Mouse (Mus musculus) myocyte (in vitro differentiated cells): ENCODE measurements around the gene Itgb8. TPM values are rescaled to one million over a fixed set of nuclear protein-coding genes. Genes with fewer than 3 reads are reported as not detected.

Experiments
- H3K27me3 ChIP-seq: one replicate; pipeline ENCODE4 v1.6.1; 2011; ENCODE audit not compliant: control insufficient read depth, insufficient read depth, insufficient read length
- H3K36me3 ChIP-seq: one replicate; pipeline ENCODE4 v1.6.1; 2011; ENCODE audit not compliant: control insufficient read depth, insufficient read depth
- H3K4me2 ChIP-seq: one replicate; pipeline ENCODE4 v1.6.1; 2011; ENCODE audit warnings: low read depth, control low read depth
- H3K4me3 ChIP-seq: one replicate; pipeline ENCODE4 v1.5.1; 2011; ENCODE audit warnings: mild to moderate bottlenecking, control low read depth, moderate library complexity
- H3K79me2 ChIP-seq: one replicate; pipeline ENCODE4 v1.6.1; 2011; ENCODE audit not compliant: control insufficient read depth, insufficient read depth
- H3ac ChIP-seq: one replicate; pipeline ENCODE4 v1.6.1; 2011; ENCODE audit not compliant: control insufficient read depth, insufficient read length
- CEBPB ChIP-seq: IDR thresholded peaks from 2 replicates; pipeline ENCODE4 v1.6.1; 2011; ENCODE audit warnings: mild to moderate bottlenecking, moderate library complexity; ENCODE audit not compliant: poor library complexity, insufficient read depth, severe bottlenecking
- E2F4 ChIP-seq: IDR thresholded peaks from one replicate; pipeline ENCODE4 v1.6.1; 2011; ENCODE audit warnings: mild to moderate bottlenecking, control low read depth, moderate library complexity; ENCODE audit not compliant: insufficient read depth
- MAX ChIP-seq: IDR thresholded peaks from one replicate; pipeline ENCODE4 v1.6.1; 2011; ENCODE audit warnings: low read depth, mild to moderate bottlenecking, control low read depth
- MYOD1 ChIP-seq, 3 experiments: IDR thresholded peaks; one replicate each; pipeline ENCODE4 v1.6.1; 2011; ENCODE audit warnings: control low read depth in 2 of 3, low read depth in 2 of 3, mild to moderate bottlenecking in 2 of 3, moderate library complexity in 1 of 3; ENCODE audit not compliant: insufficient read length in 2 of 3, control insufficient read depth in 1 of 3
- MYOG ChIP-seq, 3 experiments: IDR thresholded peaks; one replicate each; pipeline ENCODE4 v1.6.1; 2011; ENCODE audit warnings: control low read depth in 2 of 3, low read depth in 2 of 3, mild to moderate bottlenecking in 2 of 3; ENCODE audit not compliant: insufficient read length in 2 of 3, control insufficient read depth in 1 of 3, insufficient read depth in 1 of 3
- POLR2A ChIP-seq: IDR thresholded peaks from one replicate; pipeline ENCODE4 v1.6.1; 2011; ENCODE audit warnings: low read depth, mild to moderate bottlenecking, control low read depth, moderate library complexity; ENCODE audit not compliant: insufficient read length
- POLR2AphosphoS2 ChIP-seq: IDR thresholded peaks from one replicate; pipeline ENCODE4 v1.6.1; 2011; ENCODE audit warnings: low read depth, control low read depth; ENCODE audit not compliant: insufficient read length
- REST ChIP-seq: IDR thresholded peaks from one replicate; pipeline ENCODE4 v1.6.1; 2011; ENCODE audit warnings: mild to moderate bottlenecking, control low read depth, moderate library complexity; ENCODE audit not compliant: insufficient read depth, insufficient read length
- SRF ChIP-seq: IDR thresholded peaks from one replicate; pipeline ENCODE4 v1.6.1; 2011; ENCODE audit warnings: low read depth; ENCODE audit not compliant: control insufficient read depth, insufficient read length
- TCF12 ChIP-seq: IDR thresholded peaks from one replicate; pipeline ENCODE4 v1.6.1; 2011; ENCODE audit warnings: mild to moderate bottlenecking, control low read depth; ENCODE audit not compliant: poor library complexity, insufficient read depth, severe bottlenecking
- TCF3 ChIP-seq: IDR thresholded peaks from one replicate; pipeline ENCODE4 v1.6.1; 2011; ENCODE audit warnings: low read depth, control low read depth; ENCODE audit not compliant: insufficient read length
- USF1 ChIP-seq: IDR thresholded peaks from one replicate; pipeline ENCODE4 v1.6.1; 2011; ENCODE audit warnings: low read depth, mild to moderate bottlenecking, control low read depth, moderate library complexity
- polyA plus RNA-seq: library from polyadenylated mRNA; unstranded; fragments of >200 nt; fragmentation: generic; extraction: Trizol; gene quantifications from one replicate; pipeline ENCODE4 v1.2.1, GENCODE M21; 2012; ENCODE audit warnings: missing spikeins

The Itgb8 gene
- polyA plus RNA-seq, 1 experiment = 0.66 TPM

GRCm38 (mm10) chr12:119268723-119269122 is 30.1 kb upstream of the Itgb8 start:
- H3ac ChIP-seq = no peak overlapping the region
- H3K4me3 ChIP-seq = no peak overlapping the region
- H3K4me2 ChIP-seq = no peak overlapping the region
- TF ChIP-seq SRF (no peak), MAX (no peak), CEBPB (no peak), TCF12 (no peak), POLR2A (no peak), REST (no peak), MYOD1 (IDR thresholded peaks at IDR 0.05; ENCODE audit: control insufficient read depth in 1 of 3, insufficient read length in 2 of 3, low read depth in 2 of 3) (no peak), USF1 (no peak), E2F4 (no peak)
- no peaks in the 10 kb centered on the region for H3K27me3 ChIP-seq
- no peaks in the 10 kb centered on the region for H3K36me3 ChIP-seq
- H3K79me2 ChIP-seq = no peaks in the 10 kb centered on the region

- Histone ChIP-seq H3K4me3 (no peak overlapping the region), H3K36me3 (no peaks in the 10 kb centered on the region), H3K27me3 (no peaks in the 10 kb centered on the region), H3ac (no peak overlapping the region), H3K79me2 (no peaks in the 10 kb centered on the region), H3K4me2 (no peak overlapping the region)
- no peak for TF ChIP-seq POLR2AphosphoS2
- no peak for TF ChIP-seq POLR2A
- TF ChIP-seq CEBPB = no peak
- TF ChIP-seq E2F4 = no peak
- TF ChIP-seq MAX = no peak
- no peak for TF ChIP-seq MYOD1 (IDR thresholded peaks at IDR 0.05; ENCODE audit: control insufficient read depth in 1 of 3, insufficient read length in 2 of 3, low read depth in 2 of 3)
- no peak for TF ChIP-seq USF1
- TF ChIP-seq SRF = no peak
- no peak for TF ChIP-seq MYOG (IDR thresholded peaks at IDR 0.05; ENCODE audit: control insufficient read depth in 1 of 3, insufficient read depth in 1 of 3, insufficient read length in 2 of 3, low read depth in 2 of 3)
- TF ChIP-seq REST = no peak
- TF ChIP-seq TCF3 = no peak
- no peak for TF ChIP-seq TCF12
These were observed 25.9 kb upstream of the Itgb8 start for GRCm38 (mm10) chr12:119264506-119264905.

- no peaks in the 10 kb centered on the region for H3K27me3 ChIP-seq
- H3K36me3 ChIP-seq = no peaks in the 10 kb centered on the region
- TF ChIP-seq POLR2AphosphoS2 = no peak
- no peak for TF ChIP-seq POLR2A
- peak; percentile 37 for TF ChIP-seq USF1
- no peak overlapping the region for H3K4me2 ChIP-seq
- no peaks in the 10 kb centered on the region for H3K79me2 ChIP-seq
- no peak overlapping the region for H3K4me3 ChIP-seq
- no peak overlapping the region for H3ac ChIP-seq
These were observed 10.0 kb upstream of the Itgb8 start for GRCm38 (mm10) chr12:119248581-119248980.

- TF ChIP-seq SRF (no peak), TCF3 (no peak), MAX (no peak), POLR2A (no peak), MYOD1 (IDR thresholded peaks at IDR 0.05; ENCODE audit: control insufficient read depth in 1 of 3, insufficient read length in 2 of 3, low read depth in 2 of 3) (no peak), USF1 (no peak), E2F4 (no peak)
- no peak overlapping the region for H3K4me2 ChIP-seq
These were observed 2.5 kb upstream of the Itgb8 start for GRCm38 (mm10) chr12:119241071-119241470.

GRCm38 (mm10) chr12:119237921-119238695 is 494 bp downstream of the Itgb8 start:
- Histone ChIP-seq H3K27me3 (no peaks in the 10 kb centered on the region), H3K79me2 (peaks cover 26% of the 10 kb centered on the region), H3K4me2 (peak overlapping the region; percentile 91), H3K36me3 (no peaks in the 10 kb centered on the region), H3K4me3 (peak overlapping the region; percentile 75), H3ac (peak overlapping the region; percentile 25)
- TF ChIP-seq SRF (no peak), MYOG (IDR thresholded peaks at IDR 0.05; ENCODE audit: control insufficient read depth in 1 of 3, insufficient read depth in 1 of 3, insufficient read length in 2 of 3, low read depth in 2 of 3) (no peak), USF1 (no peak), MAX (no peak), CEBPB (no peak), REST (no peak), POLR2AphosphoS2 (no peak), E2F4 (no peak), MYOD1 (IDR thresholded peaks at IDR 0.05; ENCODE audit: control insufficient read depth in 1 of 3, insufficient read length in 2 of 3, low read depth in 2 of 3) (no peak), TCF3 (no peak), TCF12 (no peak), POLR2A (no peak)

More at GRCm38 (mm10) chr12:119241071-119241470, 2.5 kb upstream of the Itgb8 start:
- Histone ChIP-seq H3K36me3 (no peaks in the 10 kb centered on the region), H3K4me3 (no peak overlapping the region), H3K27me3 (no peaks in the 10 kb centered on the region), H3K79me2 (peaks cover 16% of the 10 kb centered on the region), H3ac (no peak overlapping the region)
